ENCODE assay signal across 32 mouse cellular contexts in the genomic region with DNA sequence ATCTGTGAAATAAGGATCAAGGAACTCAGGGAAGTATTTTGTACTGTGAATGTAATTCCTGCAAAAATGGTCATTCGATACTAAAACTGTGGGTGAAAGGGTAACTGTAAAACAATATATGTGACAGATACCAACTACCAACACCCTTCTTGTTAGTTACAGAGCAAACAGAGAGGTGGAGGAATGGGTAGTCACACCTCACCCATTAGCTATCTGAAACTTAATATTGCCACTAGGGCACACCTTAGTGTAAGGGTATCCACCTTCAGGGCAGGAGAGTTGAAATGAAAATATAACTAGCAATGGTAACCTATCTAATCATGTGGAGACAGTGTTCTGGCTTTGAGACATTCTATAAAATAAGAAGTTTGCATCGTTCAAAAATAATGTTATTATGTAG.
"Had no signal": no experiment of that assay in that cellular context is flagged by ENCODE, and none has a peak within 500 bp of the region (broad histone marks: within the 10 kb centered on the region; RNA-seq: fewer than 3 reads in every experiment).

No protein-coding gene starts in this region.

- H3K27me3 ChIP-seq: limb, embryonic 12.5 days; limb, embryonic 13.5 days; limb, embryonic 15.5 days; liver, embryonic 12.5 days; liver, embryonic 13.5 days; liver, embryonic 15.5 days; lung, embryonic 15.5 days; megakaryocyte, embryonic 14.5 days; midbrain, embryonic 12.5 days; midbrain, embryonic 13.5 days; midbrain, embryonic 15.5 days had no signal

- H3K4me2 ChIP-seq: limb, embryonic 12.5 days; limb, embryonic 13.5 days; limb, embryonic 15.5 days; liver, embryonic 11.5 days; liver, embryonic 12.5 days; liver, embryonic 13.5 days; liver, embryonic 15.5 days; lung, embryonic 14.5 days; lung, embryonic 15.5 days; midbrain, embryonic 11.5 days; midbrain, embryonic 12.5 days; midbrain, embryonic 13.5 days; midbrain, embryonic 15.5 days had no signal

- H3K9me3 ChIP-seq: limb, embryonic 10.5 days; limb, embryonic 12.5 days; limb, embryonic 13.5 days; limb, embryonic 15.5 days; liver, embryonic 12.5 days; liver, embryonic 13.5 days; liver, embryonic 15.5 days; lung, embryonic 15.5 days; megakaryocyte, embryonic 14.5 days; midbrain, embryonic 10.5 days; midbrain, embryonic 12.5 days; midbrain, embryonic 13.5 days; midbrain, embryonic 15.5 days had no signal

- ATAC-seq: liver, embryonic 12.5 days; liver, postnatal 0 days; lung, postnatal 0 days; midbrain, embryonic 13.5 days; midbrain, embryonic 15.5 days; midbrain, embryonic 16.5 days had no signal

- H3K27ac ChIP-seq: left cerebral cortex, adult 2 months; limb, embryonic 10.5 days; limb, embryonic 12.5 days; limb, embryonic 13.5 days; limb, embryonic 15.5 days; liver, embryonic 12.5 days; liver, embryonic 13.5 days; liver, embryonic 14.5 days; liver, embryonic 15.5 days; lung, embryonic 15.5 days; macrophage; midbrain, embryonic 10.5 days; midbrain, embryonic 12.5 days; midbrain, embryonic 13.5 days; midbrain, embryonic 15.5 days had no signal

- H3K9ac ChIP-seq: limb, embryonic 12.5 days; limb, embryonic 13.5 days; limb, embryonic 15.5 days; liver, embryonic 12.5 days; liver, embryonic 13.5 days; liver, embryonic 14.5 days; liver, embryonic 15.5 days; liver, postnatal 0 days; lung, embryonic 14.5 days; lung, embryonic 15.5 days; midbrain, embryonic 12.5 days; midbrain, embryonic 13.5 days; midbrain, embryonic 15.5 days had no signal

- H3K4me3 ChIP-seq: left cerebral cortex, adult 2 months; limb, embryonic 10.5 days; limb, embryonic 12.5 days; limb, embryonic 13.5 days; limb, embryonic 15.5 days; liver, embryonic 12.5 days; liver, embryonic 13.5 days; liver, embryonic 15.5 days; lung, embryonic 15.5 days; megakaryocyte, embryonic 14.5 days; midbrain, embryonic 10.5 days; midbrain, embryonic 12.5 days; midbrain, embryonic 13.5 days; midbrain, embryonic 15.5 days; myocyte had no signal

- DNase-seq: left cerebral cortex, postnatal 4 days; liver; liver, embryonic 13.5 days; liver, postnatal 0 days; lung, adult 18-20 months; lung, adult 2 months; lung, embryonic 14.5 days; lung, postnatal 10 days; lung, postnatal 14 days; lung, postnatal 36 days; lung, postnatal 4 days; midbrain, embryonic 14.5 days had no signal

- H3K4me1 ChIP-seq: limb, embryonic 10.5 days; limb, embryonic 12.5 days; limb, embryonic 13.5 days; limb, embryonic 15.5 days; liver, embryonic 12.5 days; liver, embryonic 13.5 days; liver, embryonic 15.5 days; lung, embryonic 15.5 days; midbrain, embryonic 10.5 days; midbrain, embryonic 12.5 days; midbrain, embryonic 13.5 days; midbrain, embryonic 15.5 days had no signal

- H3K36me3 ChIP-seq: limb, embryonic 10.5 days; limb, embryonic 12.5 days; limb, embryonic 13.5 days; limb, embryonic 15.5 days; liver, embryonic 12.5 days; liver, embryonic 13.5 days; liver, embryonic 15.5 days; lung, embryonic 15.5 days; midbrain, embryonic 10.5 days; midbrain, embryonic 12.5 days; midbrain, embryonic 13.5 days; midbrain, embryonic 15.5 days had no signal
